Comparison of ENCODE assay signal across 8 mouse cellular contexts in the genomic region with DNA sequence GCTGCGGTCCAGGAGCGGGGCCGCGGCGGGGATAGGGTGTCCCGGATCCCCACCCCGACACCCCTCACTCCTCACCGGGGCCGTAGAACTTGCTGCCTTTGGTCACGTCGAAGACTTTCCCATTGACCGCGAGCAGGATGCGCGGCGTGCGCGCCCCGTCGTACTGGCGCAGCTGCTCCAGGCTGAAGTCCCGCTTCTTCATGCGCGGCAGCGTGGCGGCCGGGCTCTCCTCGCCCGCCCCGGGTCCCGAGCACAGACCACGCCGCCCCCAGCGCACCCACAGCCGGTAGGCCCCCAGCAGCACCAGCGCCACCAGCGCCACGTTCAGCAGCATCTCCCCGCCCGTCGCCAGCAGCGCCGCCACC. TPM values are rescaled to one million over a fixed set of nuclear protein-coding genes. Genes with fewer than 3 reads are reported as not detected.
DNase-seq lines count a peak whose midpoint lies in the region; ATAC-seq and TF ChIP-seq lines count a peak whose summit lies in the region.

No protein-coding gene starts in this region.

- TF ChIP-seq CTCF in thymus, adult 2 months (IDR thresholded peaks at IDR 0.05; ENCODE audit: borderline replicate concordance, control insufficient read depth, extremely low read depth, insufficient read depth, low read length, poor library complexity): no peak
- no peak for TF ChIP-seq CTCF in olfactory bulb, adult 2 months (IDR thresholded peaks at IDR 0.05; ENCODE audit: insufficient read depth, low read depth, low read length)

- H3K4me2 ChIP-seq in limb, embryonic 12.5 days: peak overlapping the region; percentile 72

- H3K27ac ChIP-seq in thymus, adult 2 months (ENCODE audit: control insufficient read depth, insufficient read depth, low read length): no peak overlapping the region
- H3K27ac ChIP-seq in limb, embryonic 12.5 days: peak overlapping the region; percentile 82
- H3K27ac ChIP-seq in olfactory bulb, adult 2 months (ENCODE audit: insufficient read depth, low read depth, low read length): peak overlapping the region; percentile 49; the same call in 1 of the 2 replicates

- no peak for TF ChIP-seq POLR2A in thymus, adult 2 months (IDR thresholded peaks at IDR 0.05; ENCODE audit: control insufficient read depth, extremely low read depth, insufficient read depth, low read length, poor library complexity)
- no peak for TF ChIP-seq POLR2A in olfactory bulb, adult 2 months (IDR thresholded peaks at IDR 0.05; ENCODE audit: insufficient read depth, low read depth, low read length)

- under 1% methylated on average over 43 of the region's 43 CpGs for WGBS in thymus, adult 2 months
- under 1% methylated on average over 43 of the region's 43 CpGs for WGBS in limb, embryonic 12.5 days
- 1% methylated on average over 42 of the region's 43 CpGs for WGBS in olfactory bulb, adult 2 months

- H3K9ac ChIP-seq in limb, embryonic 12.5 days (replicated peaks): peak overlapping the region; percentile 81

- peak; percentile 64 for ATAC-seq in limb, embryonic 12.5 days (ENCODE audit: insufficient number of reproducible peaks, insufficient read depth, low FRiP score, low TSS enrichment, low read depth)

- H3K27me3 ChIP-seq in thymus, adult 2 months (ENCODE audit: control insufficient read depth, insufficient read depth, low read length): no peaks in the 10 kb centered on the region
- H3K27me3 ChIP-seq in limb, embryonic 12.5 days: no peaks in the 10 kb centered on the region

- H3K9me3 ChIP-seq in limb, embryonic 12.5 days: no peaks in the 10 kb centered on the region

- peak; percentile 47 for DNase-seq in embryo, embryonic 10 days (ENCODE audit: low spot score)
- no peak for DNase-seq in embryo, embryonic 9.5 days (ENCODE audit: extremely low spot score)
- no peak for DNase-seq in thymus, adult 2 months
- no peak for DNase-seq in thymus, postnatal 14 days
- no peak for DNase-seq in natural killer cell, adult 2 months (ENCODE audit: low spot score in 2 of 2)
- DNase-seq in T-cell, adult 2 months (ENCODE audit: low spot score): no peak

- H3K4me1 ChIP-seq in thymus, adult 2 months (replicated peaks; ENCODE audit: control insufficient read depth, insufficient read depth, low read length): no peaks in the 10 kb centered on the region; the same call in 1 of the 2 replicates
- peaks cover 19% of the 10 kb centered on the region for H3K4me1 ChIP-seq in limb, embryonic 12.5 days (replicated peaks)
- peaks cover 2% of the 10 kb centered on the region; the same call in 1 of the 2 replicates for H3K4me1 ChIP-seq in olfactory bulb, adult 2 months (ENCODE audit: control insufficient read depth, insufficient read depth, low read length)

- no peaks in the 10 kb centered on the region for H3K36me3 ChIP-seq in thymus, adult 2 months (ENCODE audit: control insufficient read depth, insufficient read depth, low read length)
- H3K36me3 ChIP-seq in limb, embryonic 12.5 days: no peaks in the 10 kb centered on the region; the same call in 1 of the 2 replicates

- H3K4me3 ChIP-seq in thymus, adult 2 months (ENCODE audit: control insufficient read depth, insufficient read depth, low read length): peak overlapping the region; percentile 69
- H3K4me3 ChIP-seq in limb, embryonic 12.5 days (replicated peaks): peak overlapping the region; percentile 90
- H3K4me3 ChIP-seq in olfactory bulb, adult 2 months (ENCODE audit: insufficient read depth, low read depth, low read length): peak overlapping the region; percentile 62

RNA-seq across cellular contexts. Expression of a gene that starts 0.3 kb away (rescaled TPM):
- 11.2 and 12.6 TPM in 2 replicates for polyA plus RNA-seq in thymus, adult 2 months (2012; rRNA removed)
- polyA plus RNA-seq in limb, embryonic 12.5 days (2016; fragmentation: Nextera tagmentation; extraction: Ambion mirVana): 47.4 and 49.4 TPM in 2 replicates
- polyA plus RNA-seq in olfactory bulb, adult 2 months (2012; ENCODE audit: insufficient read depth, insufficient read length, low replicate concordance, missing spikeins): not detected in 2 replicates
